Mouse (Mus musculus) ES-E14 (cell line): ENCODE measurements at regions not wholly inside any gene's neighbourhood (a gene's known extent, or its start where the extent isn't known, plus 50 kb on each side); places are given as distances from the start of the nearest gene placed in this dataset.

ENCODE experiments used
- CHD2 ChIP-seq: IDR thresholded peaks from 2 replicates; pipeline ENCODE4 v1.6.1; 2014; ENCODE audit warnings: mild to moderate bottlenecking, low read depth, low read length, inconsistent platforms
- MAFK ChIP-seq: IDR thresholded peaks from 2 replicates; pipeline ENCODE4 v1.6.1; 2014; ENCODE audit warnings: mild to moderate bottlenecking, low read depth, low read length, inconsistent platforms; ENCODE audit not compliant: insufficient read depth
- ZC3H11A ChIP-seq: IDR thresholded peaks from 2 replicates; pipeline ENCODE4 v1.6.1; 2012; ENCODE audit warnings: low read depth, mild to moderate bottlenecking, inconsistent platforms, low read length, borderline replicate concordance
- ZNF384 ChIP-seq: IDR thresholded peaks from 2 replicates; pipeline ENCODE4 v1.6.1; 2012; ENCODE audit warnings: low read depth, low read length, inconsistent platforms

GRCm38 (mm10) chr4:34203193-34203848, 153.3 kb upstream of the Spaca1 start:
- TF ChIP-seq MAFK: no peak
- TF ChIP-seq CHD2: no peak
- TF ChIP-seq ZC3H11A: no peak
- no peak for TF ChIP-seq ZNF384
